Mouse (Mus musculus) heart, postnatal 0 days (tissue): ENCODE results near the gene Lrg1. TPM values are rescaled to one million over a fixed set of nuclear protein-coding genes. Genes with fewer than 3 reads are reported as not detected.

Experiments used
- ATAC-seq: fragments of 200-750 bp; cut with Nextera tagmentation; 2 replicates; pipeline ENCODE4 v1.8.0; 2017; ENCODE audit warnings: low read depth, moderate number of reproducible peaks, moderate library complexity; ENCODE audit not compliant: insufficient read depth
- DNase-seq: peaks from one replicate; pipeline ENCODE4 v3.0.0-alpha.2; 2016; ENCODE audit warnings: low spot score
- H3K27ac ChIP-seq: fragments of 300-500 bp; sonication (generic); 2 replicates; pipeline ENCODE4 v1.5.1; 2014; ENCODE audit warnings: low read depth, mild to moderate bottlenecking
- H3K27me3 ChIP-seq: fragments of 300-500 bp; sonication (generic); 2 replicates; pipeline ENCODE4 v1.6.1; 2014; ENCODE audit warnings: low read length, mixed read lengths; ENCODE audit not compliant: control insufficient read depth, insufficient read depth
- H3K36me3 ChIP-seq: fragments of 300-500 bp; sonication (generic); replicated peaks from 2 replicates; pipeline ENCODE4 v1.6.1; 2014; ENCODE audit warnings: low read length, mixed read lengths; ENCODE audit not compliant: control insufficient read depth, insufficient read depth
- H3K4me1 ChIP-seq: fragments of 300-500 bp; sonication (generic); 2 replicates; pipeline ENCODE4 v1.6.1; 2014; ENCODE audit warnings: antibody characterized with exemption; ENCODE audit not compliant: control insufficient read depth, insufficient read depth
- H3K4me2 ChIP-seq: fragments of 300-500 bp; sonication (generic); 2 replicates; pipeline ENCODE4 v1.6.1; 2014; ENCODE audit warnings: low read depth, mild to moderate bottlenecking, low read length, moderate library complexity
- H3K4me3 ChIP-seq: fragments of 300-500 bp; sonication (generic); 2 replicates; pipeline ENCODE4 v1.5.1; 2014; ENCODE audit warnings: low read depth, low read length
- H3K9ac ChIP-seq: fragments of 300-500 bp; sonication (generic); replicated peaks from 2 replicates; pipeline ENCODE4 v1.6.1; 2014; ENCODE audit warnings: low read depth, low read length, mixed read lengths
- H3K9me3 ChIP-seq: fragments of 300-500 bp; sonication (generic); replicated peaks from 2 replicates; pipeline ENCODE4 v1.6.1; 2016; ENCODE audit warnings: low read length; ENCODE audit not compliant: control insufficient read depth
- CTCF ChIP-seq: IDR thresholded peaks from 2 replicates; pipeline ENCODE4 v1.5.1; 2016; ENCODE audit warnings: antibody characterized with exemption, control low read depth, low read depth
- EP300 ChIP-seq: IDR thresholded peaks from 2 replicates; pipeline ENCODE4 v1.6.1; 2016; ENCODE audit warnings: antibody characterized with exemption, low read depth
- WGBS: fragments of 180-500 bp; shearing (Covaris S2); extraction: QIAGEN DNeasy Blood & Tissue Kit; methylation state at CpG from one replicate; pipeline ENCODE4 v1.1.7; 2014; 5-methylcytosine and 5-hydroxymethylcytosine counted together
- polyA plus RNA-seq: library from polyadenylated mRNA; unstranded; fragments of >200 nt; fragmentation: Nextera tagmentation; extraction: Ambion mirVana; gene quantifications from 2 replicates; pipeline ENCODE4 v1.2.1, GENCODE M21; 2015
- total RNA-seq: library from RNA; depleted of rRNA; stranded (reverse); fragments of >200 nt; gene quantifications from 2 replicates; pipeline ENCODE4 v1.2.3, GENCODE M21; 2014; ENCODE audit warnings: low replicate concordance

The Lrg1 gene
- total and polyA plus RNA-seq, 2 experiments from 2014 or later = 4.5 to 9.0 TPM

- H3K36me3 ChIP-seq = peaks cover 83% of the 10 kb centered on the region
- 86% methylated on average over 8 of the region's 8 CpGs for WGBS
- H3K9ac ChIP-seq = no peak overlapping the region
Observed at GRCm38 (mm10) chr17:56098180-56098579, 23.6 kb downstream of the Lrg1 start.

GRCm38 (mm10) chr17:56096883-56097282 is 24.9 kb downstream of the Lrg1 start:
- no peak for TF ChIP-seq EP300
- no peak for TF ChIP-seq CTCF
- ATAC-seq (no peak), DNase-seq (no peak)
- Histone ChIP-seq H3K4me3 (no peak overlapping the region), H3K4me1 (no peaks in the 10 kb centered on the region), H3K36me3 (peaks cover 80% of the 10 kb centered on the region), H3K4me2 (no peak overlapping the region), H3K9me3 (no peaks in the 10 kb centered on the region), H3K27me3 (no peaks in the 10 kb centered on the region), H3K9ac (no peak overlapping the region), H3K27ac (no peak overlapping the region)
- WGBS = 86% methylated on average over 12 of the region's 12 CpGs

More at GRCm38 (mm10) chr17:56098180-56098579, 23.6 kb downstream of the Lrg1 start:
- H3K4me1 ChIP-seq = no peaks in the 10 kb centered on the region
- no peak overlapping the region for H3K4me2 ChIP-seq
- no peak for DNase-seq
- no peaks in the 10 kb centered on the region for H3K27me3 ChIP-seq
- no peak overlapping the region for H3K27ac ChIP-seq
- ATAC-seq = no peak
- no peak overlapping the region for H3K4me3 ChIP-seq
- no peak for TF ChIP-seq CTCF
- no peak for TF ChIP-seq EP300
- H3K9me3 ChIP-seq = no peaks in the 10 kb centered on the region

GRCm38 (mm10) chr17:56092794-56093193 is 29.0 kb downstream of the Lrg1 start:
- Histone ChIP-seq H3K4me1 (no peaks in the 10 kb centered on the region), H3K9me3 (no peaks in the 10 kb centered on the region), H3K9ac (no peak overlapping the region), H3K4me2 (no peak overlapping the region), H3K4me3 (no peak overlapping the region), H3K27me3 (no peaks in the 10 kb centered on the region), H3K27ac (no peak overlapping the region), H3K36me3 (peaks cover 51% of the 10 kb centered on the region)
- ATAC-seq (no peak), DNase-seq (no peak)
- 96% methylated on average over 1 of the region's 1 CpGs for whole genome bisulfite sequencing
- TF ChIP-seq EP300 (no peak), CTCF (no peak)

- ATAC-seq (no peak), DNase-seq (no peak)
- TF ChIP-seq CTCF = no peak
- Histone ChIP-seq H3K36me3 (peaks cover 50% of the 10 kb centered on the region), H3K9me3 (no peaks in the 10 kb centered on the region), H3K4me3 (no peak overlapping the region), H3K27me3 (no peaks in the 10 kb centered on the region), H3K4me2 (no peak overlapping the region), H3K4me1 (no peaks in the 10 kb centered on the region), H3K27ac (no peak overlapping the region), H3K9ac (no peak overlapping the region)
- WGBS = 78% methylated on average over 1 of the region's 1 CpGs
Observed at GRCm38 (mm10) chr17:56092312-56092711, 29.5 kb downstream of the Lrg1 start.

- DNase-seq (peak; percentile 57), ATAC-seq (no peak)
- Histone ChIP-seq H3K9me3 (no peaks in the 10 kb centered on the region), H3K4me3 (peak overlapping the region; percentile 88), H3K27me3 (no peaks in the 10 kb centered on the region), H3K9ac (peak overlapping the region; percentile 43), H3K36me3 (peaks cover 29% of the 10 kb centered on the region; the same call in 1 of the 2 replicates), H3K4me1 (peaks cover 16% of the 10 kb centered on the region), H3K27ac (no peak overlapping the region), H3K4me2 (peak overlapping the region; percentile 96)
- TF ChIP-seq CTCF = no peak
- TF ChIP-seq EP300 = no peak
- WGBS = 13% methylated on average over 8 of the region's 8 CpGs
Observed at GRCm38 (mm10) chr17:56080781-56081585, 40.8 kb downstream of the Lrg1 start.
